Mouse (Mus musculus): ENCODE data around the gene Zbtb7b. TPM values are rescaled to one million over a fixed set of nuclear protein-coding genes. Genes with fewer than 3 reads are reported as not detected.
"Not testable (repeated sequence)": the region's sequence is repeated elsewhere in the genome, so short reads cannot be mapped to it uniquely, and the experiment has no call there.

Gene Zbtb7b
- total RNA-seq (2021), result 10 to 100 TPM; 11.3 to 13.4 TPM
- long read RNA-seq, experiment 1, partial matches to known transcripts, result 4 of 5 reads
- long read RNA-seq, experiment 1, other reads (novel, unspliced or antisense), result 1 of 5 reads
- long read RNA-seq, experiment 2, partial matches to known transcripts, result 1 of 4 reads
- long read RNA-seq, experiment 2, other reads (novel, unspliced or antisense), result 2 of 4 reads

DNA sequence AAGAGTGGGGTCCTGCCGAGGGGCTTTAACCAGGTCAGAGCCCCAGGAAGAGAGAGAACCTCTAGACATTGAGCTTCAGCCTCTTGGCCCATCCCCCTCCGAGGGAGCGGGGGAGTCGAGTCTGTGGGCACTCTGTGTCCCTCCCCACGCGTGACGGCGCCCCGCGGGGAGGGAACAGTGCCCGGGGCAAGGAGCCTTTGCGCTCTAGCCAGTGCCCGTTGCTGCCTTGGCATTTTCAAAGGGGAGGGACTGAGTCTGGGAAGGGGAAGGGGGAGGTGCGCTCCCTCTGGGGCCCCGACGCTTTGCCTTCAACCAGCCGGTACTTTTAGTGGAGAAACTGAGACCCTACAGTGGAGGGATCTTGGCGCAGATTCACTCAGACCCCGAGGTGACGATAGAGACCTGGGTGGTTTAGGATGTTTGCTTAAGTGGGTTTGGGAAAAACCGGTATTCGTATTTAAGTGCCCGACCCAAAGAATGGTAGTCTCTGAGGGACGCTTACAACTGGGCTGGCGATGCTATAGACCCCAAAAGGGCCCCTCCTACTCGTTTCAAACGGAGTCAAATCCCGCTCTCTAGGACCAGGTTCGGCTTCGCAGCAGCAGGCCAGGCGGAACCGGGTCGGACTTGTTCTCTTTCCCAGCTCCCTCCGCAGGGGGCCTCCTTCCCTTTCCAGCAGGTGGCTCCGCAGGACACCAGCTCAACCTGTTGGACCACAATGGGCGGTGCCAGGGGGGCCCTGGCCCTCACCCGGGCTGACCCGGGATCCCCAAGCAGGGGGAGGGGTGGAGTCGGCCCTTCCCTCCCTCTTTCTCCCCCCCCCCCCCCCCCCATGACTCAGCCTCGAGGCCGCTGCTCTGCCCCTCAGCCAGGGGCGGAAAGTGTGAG, at the start of gene Zbtb7b:
Gene Zbtb7b, minus strand, starts transcription at position 771 of the 888 bp plus-strand sequence.
- H3K4me3 ChIP-seq, result peak within 1 kb of the TSS; percentile 70
- DNase-seq (ENCODE audit: low spot score in 2 of 2), result peak; percentile 52 to 62
- H3K27ac ChIP-seq, result peak within 1 kb of the TSS; percentile 94

GRCm38 (mm10) chr3:89440691-89441090, 46.1 kb upstream of the Zbtb7b start:
- Histone ChIP-seq H3K27ac (no peak overlapping the region), H3K4me3 (no peak overlapping the region)
- no peak for DNase-seq (ENCODE audit: low spot score in 2 of 2)
- no peak for TF ChIP-seq CTCF (conservative IDR thresholded peaks at IDR 0.05)

More for the DNA sequence above, at the start of gene Zbtb7b:
- peak; percentile 41 for TF ChIP-seq CTCF (conservative IDR thresholded peaks at IDR 0.05)

- H3K4me3 ChIP-seq, result peak overlapping the region; percentile 47
- TF ChIP-seq CTCF (conservative IDR thresholded peaks at IDR 0.05), result no peak
- H3K27ac ChIP-seq, result peak overlapping the region; percentile 88
- DNase-seq (ENCODE audit: low spot score in 2 of 2), result peak; percentile 30 to 66
Observed at GRCm38 (mm10) chr3:89437269-89437668, 42.7 kb upstream of the Zbtb7b start.

DNA sequence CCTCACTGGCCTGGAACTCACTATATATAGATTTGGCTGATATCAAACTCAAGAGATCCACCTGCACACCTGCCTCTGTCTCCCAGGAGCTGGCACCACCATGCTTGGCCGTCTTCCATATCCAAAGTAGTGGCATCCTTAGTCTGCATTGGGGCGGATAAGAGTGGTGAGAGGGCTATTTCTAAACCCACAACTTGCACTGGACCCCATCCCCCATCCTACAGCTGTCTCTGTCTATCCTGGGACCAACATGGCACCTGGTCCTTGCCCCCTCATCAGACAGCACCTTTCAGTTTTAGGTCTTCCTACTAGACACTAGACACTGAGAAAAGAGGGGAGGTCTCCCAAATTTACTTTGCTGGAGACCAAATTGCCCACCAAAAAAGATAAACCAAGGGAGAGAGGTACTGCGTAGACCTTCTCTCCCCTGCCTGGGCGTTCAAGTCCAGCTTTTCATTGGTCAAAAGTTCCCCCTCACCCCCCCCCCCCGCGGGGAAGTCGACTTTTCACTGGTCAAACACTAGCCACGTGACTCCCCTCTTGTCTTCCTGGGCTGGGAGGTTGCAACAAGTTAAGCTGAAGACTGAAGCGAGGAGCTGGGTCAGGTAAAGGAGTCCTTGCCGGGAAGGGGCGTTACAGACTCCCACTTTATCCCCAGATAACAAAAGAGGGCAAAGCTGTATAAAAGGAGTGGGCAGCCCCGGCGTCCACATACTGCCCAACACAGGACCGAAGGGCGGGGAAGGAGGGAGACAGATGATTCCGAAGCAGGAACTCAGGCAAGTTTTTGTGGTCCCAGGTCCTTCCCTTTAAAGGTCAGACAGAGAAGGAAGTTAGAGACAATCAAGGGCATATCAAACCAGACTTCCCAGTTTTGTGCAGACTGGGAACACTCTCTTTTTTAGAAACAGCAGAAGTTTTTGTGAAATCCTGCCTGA, 41.9 kb upstream of the Zbtb7b start, which contains the start of gene Pbxip1:
Gene Pbxip1, plus strand, starts transcription at position 531 of the 938 bp plus-strand sequence.
- H3K27ac ChIP-seq, result peak within 1 kb of the TSS; percentile 88
- no peak for DNase-seq (ENCODE audit: low spot score in 2 of 2)
- H3K4me3 ChIP-seq, result peak within 1 kb of the TSS; percentile 47
- TF ChIP-seq CTCF (conservative IDR thresholded peaks at IDR 0.05), result no peak

DNA sequence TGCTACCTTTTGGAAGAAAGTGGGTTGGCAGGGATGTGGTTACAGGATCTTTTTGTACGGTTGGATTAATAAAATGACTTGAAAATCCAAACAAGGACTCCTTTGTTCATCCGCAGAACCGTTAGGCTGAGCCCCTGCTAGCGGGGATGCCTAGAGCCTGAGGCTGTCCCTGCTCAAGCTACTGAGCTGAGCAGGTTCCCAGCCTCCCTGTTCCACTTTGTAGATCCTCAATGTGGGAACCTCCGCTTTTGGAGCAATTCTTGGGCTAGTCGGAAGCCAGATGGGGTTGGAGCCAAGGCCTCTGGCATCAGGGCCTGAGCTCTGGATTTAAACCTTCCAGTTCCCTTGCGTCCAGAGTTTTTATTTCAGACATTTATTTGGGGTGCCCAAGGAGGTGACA, 40.5 kb upstream of the Zbtb7b start:
- TF ChIP-seq CTCF (conservative IDR thresholded peaks at IDR 0.05), result no peak
- DNase-seq (ENCODE audit: low spot score in 2 of 2), result no peak
- H3K4me3 ChIP-seq, result no peak overlapping the region
- H3K27ac ChIP-seq, result peak overlapping the region; percentile 68

DNA sequence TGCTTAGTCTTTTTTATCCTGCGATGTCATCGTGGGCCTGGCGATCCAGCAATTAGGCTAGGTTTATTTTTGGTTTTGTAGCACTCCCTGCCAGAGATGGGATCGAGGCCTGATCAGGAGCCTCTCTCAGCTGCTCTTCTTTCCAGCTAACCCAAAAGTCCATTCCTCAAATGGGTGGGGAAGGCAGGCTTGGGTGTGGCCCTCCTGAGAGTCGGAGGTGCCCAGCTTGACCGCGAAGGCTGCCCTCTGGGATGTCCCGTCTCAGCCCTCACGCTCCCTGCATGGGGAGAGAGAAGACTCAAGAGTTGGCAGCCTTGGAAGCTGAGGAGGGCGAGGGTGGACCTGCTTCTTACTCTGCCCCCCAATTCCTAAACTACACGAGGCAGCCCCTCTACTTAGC, 40.0 kb upstream of the Zbtb7b start:
- no peak for TF ChIP-seq CTCF (conservative IDR thresholded peaks at IDR 0.05)
- Histone ChIP-seq H3K4me3 (no peak overlapping the region), H3K27ac (peak overlapping the region; percentile 68)
- DNase-seq (ENCODE audit: low spot score in 2 of 2), result no peak

- no peak overlapping the region for H3K4me3 ChIP-seq
- DNase-seq (ENCODE audit: low spot score in 2 of 2), result no peak
- TF ChIP-seq CTCF (conservative IDR thresholded peaks at IDR 0.05), result no peak
- no peak overlapping the region for H3K27ac ChIP-seq
Observed at GRCm38 (mm10) chr3:89432606-89433005, 38.0 kb upstream of the Zbtb7b start.

DNA sequence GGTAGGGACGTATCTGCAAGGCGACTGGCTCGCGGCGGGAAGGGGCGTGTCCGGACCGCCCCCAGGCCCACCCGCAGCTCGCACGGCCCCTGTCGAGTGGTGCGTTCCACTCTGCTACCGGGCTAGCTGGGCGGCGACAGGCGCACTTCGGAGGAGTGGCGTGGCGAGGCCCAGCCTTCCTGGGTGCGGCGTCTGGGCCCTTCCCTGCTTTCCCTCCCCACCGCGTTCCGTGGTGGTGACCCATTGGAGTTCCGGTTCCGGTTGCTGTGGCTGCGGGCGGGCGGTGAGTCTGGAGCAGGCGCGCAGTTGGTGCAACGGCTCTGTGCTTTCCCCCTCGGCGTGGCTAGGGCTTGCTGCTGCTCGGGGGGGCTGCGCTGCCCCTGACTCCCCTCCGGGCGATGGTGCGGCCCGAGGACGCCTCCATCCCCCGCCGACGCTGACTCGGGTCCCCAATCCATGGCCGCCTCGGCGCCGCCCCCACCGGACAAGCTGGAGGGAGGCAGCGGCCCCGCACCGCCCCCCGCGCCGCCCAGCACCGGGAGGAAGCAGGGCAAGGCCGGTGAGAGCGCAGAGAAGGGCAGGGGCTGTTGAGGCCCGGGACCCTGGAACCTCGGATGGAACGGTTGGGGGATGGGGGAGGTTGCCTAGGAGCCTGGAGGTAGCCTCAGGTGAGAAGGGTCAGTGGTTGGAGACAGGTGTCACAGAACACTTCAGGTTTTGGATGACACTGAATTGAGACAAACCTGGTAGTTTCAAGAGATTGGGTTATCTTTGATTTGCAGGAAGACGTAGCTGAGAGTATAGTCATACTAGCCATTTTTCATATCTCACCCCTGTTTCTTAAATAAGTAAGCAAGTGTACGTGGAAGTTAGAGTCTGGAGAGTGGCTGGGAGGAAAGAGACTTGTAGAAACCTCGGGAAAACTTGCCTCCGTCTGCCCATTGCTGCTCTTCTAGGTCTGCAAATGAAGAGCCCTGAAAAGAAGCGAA, 35.9 kb upstream of the Zbtb7b start, which contains the start of gene Pygo2:
Gene Pygo2, plus strand, starts transcription at position 44 of the 989 bp plus-strand sequence.
- TF ChIP-seq CTCF (conservative IDR thresholded peaks at IDR 0.05), result 0 out of 2 replicates have a peak, but pooled peaks have one; percentile 11
- H3K4me3 ChIP-seq, result peak within 1 kb of the TSS; percentile 76
- DNase-seq (ENCODE audit: low spot score in 2 of 2), result peak; percentile 95 to 98
- H3K27ac ChIP-seq, result peak within 1 kb of the TSS; percentile 93

GRCm38 (mm10) chr3:89429021-89429420, 34.4 kb upstream of the Zbtb7b start:
- not testable (repeated sequence) for H3K4me3 ChIP-seq; DNase-seq (ENCODE audit: low spot score in 2 of 2); H3K27ac ChIP-seq

DNA sequence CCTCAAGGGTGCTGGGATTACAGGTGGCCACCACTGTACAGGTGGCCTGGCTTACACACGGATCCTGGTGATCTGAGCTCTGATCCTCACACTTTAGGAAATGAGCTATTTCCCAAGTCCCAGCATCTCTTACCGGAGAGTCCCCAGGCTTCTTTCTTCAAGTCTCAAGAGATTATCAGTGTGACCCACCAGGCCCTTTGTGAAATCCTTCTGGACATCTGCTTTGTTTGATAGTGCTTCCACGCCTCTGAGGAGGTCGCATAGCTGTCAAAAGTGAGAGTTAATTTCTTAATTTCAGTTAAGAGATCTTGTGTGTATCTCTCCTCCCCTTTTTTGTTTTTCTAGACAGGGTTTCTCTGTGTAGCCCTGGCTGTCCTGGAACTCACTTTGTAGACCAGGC, 31.3 kb upstream of the Zbtb7b start:
- Histone ChIP-seq H3K4me3 (no peak overlapping the region), H3K27ac (no peak overlapping the region)
- no peak for DNase-seq (ENCODE audit: low spot score in 2 of 2)
- TF ChIP-seq CTCF (conservative IDR thresholded peaks at IDR 0.05), result no peak

- Histone ChIP-seq H3K27ac (no peak overlapping the region), H3K4me3 (no peak overlapping the region)
- no peak for TF ChIP-seq CTCF (conservative IDR thresholded peaks at IDR 0.05)
- no peak for DNase-seq (ENCODE audit: low spot score in 2 of 2)
Observed at GRCm38 (mm10) chr3:89425141-89425525, 30.6 kb upstream of the Zbtb7b start.
